Mouse (Mus musculus): ENCODE measurements around the gene Tfeb. TPM values are rescaled to one million over a fixed set of nuclear protein-coding genes. Genes with fewer than 3 reads are reported as not detected.

The Tfeb gene
- polyA plus RNA-seq, 1 experiment from 2014 or later = 5.3 TPM

DNA sequence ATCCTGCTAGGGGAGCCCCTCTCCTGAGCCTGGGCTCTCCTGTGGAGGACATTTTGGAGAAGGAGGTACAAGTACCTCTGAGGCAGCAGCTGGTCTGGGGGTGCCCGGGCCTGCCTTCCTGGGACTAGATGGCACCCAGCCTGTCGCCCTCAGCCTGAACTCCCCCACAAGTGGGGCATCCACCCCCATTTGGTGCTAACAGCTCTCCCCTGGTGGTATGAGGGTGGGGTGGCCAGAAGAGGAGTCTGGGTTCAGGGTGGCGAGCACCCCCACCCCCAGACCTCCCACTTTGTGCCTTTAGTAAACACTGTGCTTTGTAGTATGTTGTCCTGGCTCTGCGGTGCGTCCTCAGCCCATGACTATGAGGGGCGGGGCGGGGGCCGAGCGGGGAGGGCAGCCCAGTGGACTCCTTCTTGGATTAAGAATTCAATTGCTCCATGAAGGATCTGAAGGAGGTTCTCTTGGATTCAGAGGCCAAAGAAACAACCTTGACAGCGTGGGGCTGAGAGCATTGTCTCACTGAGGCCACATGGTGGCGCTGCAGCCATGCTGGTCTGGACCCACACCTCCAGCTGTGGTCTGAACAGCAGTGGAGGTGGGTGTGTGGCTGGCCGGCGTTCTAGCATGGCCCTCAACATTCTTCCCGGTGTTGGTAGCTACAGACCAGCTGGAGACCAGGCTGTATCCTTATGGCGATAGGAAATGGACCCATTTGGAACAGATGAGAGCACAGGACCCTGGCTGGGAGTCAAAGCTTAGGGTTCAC lies 55.5 kb downstream of the Tfeb start:
- H3K27ac ChIP-seq (replicated peaks) = no peak overlapping the region
- no peaks in the 10 kb centered on the region for H3K27me3 ChIP-seq
- ATAC-seq (ENCODE audit: insufficient read depth) = no peak
- H3K4me2 ChIP-seq = no peak overlapping the region
- 0 out of 2 replicates have a peak, but pooled peaks cover 3% of the 10 kb centered on the region for H3K36me3 ChIP-seq (replicated peaks)
- H3K9ac ChIP-seq = no peak overlapping the region
- peaks cover 10% of the 10 kb centered on the region for H3K4me1 ChIP-seq (replicated peaks)
- no peaks in the 10 kb centered on the region for H3K9me3 ChIP-seq (replicated peaks)
- no peak overlapping the region for H3K4me3 ChIP-seq (replicated peaks)
- WGBS (ENCODE audit: insufficient replicate concordance) = 22% methylated on average over 15 of the region's 15 CpGs

DNA sequence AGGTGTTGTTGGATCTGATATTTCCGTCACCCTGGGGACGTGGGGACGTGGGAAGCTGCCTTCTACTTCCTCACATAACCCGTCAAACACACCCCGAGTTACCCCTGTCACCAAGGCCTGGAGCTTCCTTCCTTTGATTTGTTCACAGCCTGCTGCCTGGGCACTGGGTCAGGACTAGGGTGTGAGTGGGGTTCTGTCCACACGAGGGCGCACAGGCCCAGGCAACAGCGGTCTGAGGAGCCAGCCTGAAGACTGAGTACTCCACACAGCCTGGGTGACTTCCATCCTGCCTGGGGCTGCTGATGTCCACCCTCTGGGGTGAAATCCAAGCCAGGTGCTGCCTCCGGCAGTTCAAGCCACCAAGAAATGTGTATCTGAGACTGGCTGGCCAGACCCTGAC lies 56.5 kb downstream of the Tfeb start:
- no peak overlapping the region for H3K9ac ChIP-seq
- WGBS (ENCODE audit: insufficient replicate concordance) = 5% methylated on average over 9 of the region's 9 CpGs
- no peak overlapping the region for H3K27ac ChIP-seq (replicated peaks)
- H3K36me3 ChIP-seq (replicated peaks) = no peaks in the 10 kb centered on the region
- no peaks in the 10 kb centered on the region for H3K27me3 ChIP-seq
- peaks cover 13% of the 10 kb centered on the region for H3K4me1 ChIP-seq (replicated peaks)
- H3K4me3 ChIP-seq (replicated peaks) = no peak overlapping the region
- ATAC-seq (ENCODE audit: insufficient read depth) = peak; percentile 59
- no peaks in the 10 kb centered on the region for H3K9me3 ChIP-seq (replicated peaks)
- H3K4me2 ChIP-seq = no peak overlapping the region

DNA sequence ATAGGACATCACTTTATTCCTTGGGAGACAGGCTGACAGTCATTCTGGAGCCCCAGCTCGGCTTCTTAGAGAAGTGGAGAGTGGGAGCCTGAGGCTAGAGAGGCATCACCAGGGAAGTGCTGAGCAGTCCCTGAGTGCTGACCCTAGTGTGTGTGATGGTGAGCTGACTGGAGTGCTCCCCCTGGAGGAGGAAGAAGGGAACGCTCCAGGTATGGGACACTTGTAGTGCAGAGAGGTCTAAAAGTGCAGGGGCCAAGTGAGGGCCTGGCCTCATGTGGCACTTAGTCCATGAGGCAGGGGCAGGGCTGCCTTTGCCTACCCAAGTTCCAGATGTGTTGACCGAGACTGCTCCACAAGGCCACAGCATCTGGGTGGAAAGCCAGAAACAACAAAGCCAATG lies 58.6 kb downstream of the Tfeb start:
- Histone ChIP-seq H3K27me3 (no peaks in the 10 kb centered on the region), H3K9me3 (replicated peaks) (no peaks in the 10 kb centered on the region), H3K36me3 (replicated peaks) (no peaks in the 10 kb centered on the region), H3K4me1 (replicated peaks) (peaks cover 13% of the 10 kb centered on the region), H3K27ac (replicated peaks) (no peak overlapping the region), H3K4me2 (no peak overlapping the region), H3K9ac (no peak overlapping the region), H3K4me3 (replicated peaks) (no peak overlapping the region)
- ATAC-seq (ENCODE audit: insufficient read depth) = no peak
- WGBS (ENCODE audit: insufficient replicate concordance) = 25% methylated on average over 3 of the region's 3 CpGs

DNA sequence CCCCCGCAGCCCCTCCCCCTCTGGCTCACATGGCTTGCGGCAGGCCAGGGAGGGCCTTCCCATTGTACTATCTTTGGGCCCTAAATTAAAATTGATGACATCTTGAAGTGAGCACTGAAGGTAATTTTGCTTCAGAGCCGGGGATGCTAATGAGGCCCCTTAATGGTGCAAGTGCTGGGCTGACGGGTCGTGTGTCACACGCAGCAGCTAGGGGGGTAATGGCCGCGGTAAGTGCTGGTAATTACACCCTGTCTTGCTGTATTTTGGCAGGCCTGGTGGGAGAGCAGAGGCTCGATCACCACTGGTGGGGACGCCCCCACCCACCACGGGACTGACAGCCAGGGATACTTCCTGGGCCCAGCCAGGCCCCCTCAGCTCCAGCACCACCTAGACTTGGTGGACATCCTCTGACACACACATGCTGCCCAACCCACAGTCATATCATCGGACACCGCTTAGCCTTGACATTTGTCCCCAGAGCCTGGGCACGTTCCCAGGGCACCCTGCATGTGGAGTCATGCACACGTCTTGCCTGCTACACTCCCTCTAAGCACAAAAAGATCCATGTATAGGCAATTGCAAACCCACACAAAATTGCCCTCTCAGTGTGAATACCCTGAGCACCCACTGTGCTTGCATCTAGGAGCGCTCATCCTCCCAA lies 59.5 kb downstream of the Tfeb start:
- 64% methylated on average over 16 of the region's 16 CpGs for WGBS (ENCODE audit: insufficient replicate concordance)
- Histone ChIP-seq H3K4me2 (no peak overlapping the region), H3K27ac (replicated peaks) (no peak overlapping the region), H3K4me1 (replicated peaks) (peaks cover 13% of the 10 kb centered on the region), H3K27me3 (no peaks in the 10 kb centered on the region), H3K9me3 (replicated peaks) (no peaks in the 10 kb centered on the region), H3K36me3 (replicated peaks) (no peaks in the 10 kb centered on the region), H3K9ac (no peak overlapping the region), H3K4me3 (replicated peaks) (no peak overlapping the region)
- ATAC-seq (ENCODE audit: insufficient read depth) = no peak

DNA sequence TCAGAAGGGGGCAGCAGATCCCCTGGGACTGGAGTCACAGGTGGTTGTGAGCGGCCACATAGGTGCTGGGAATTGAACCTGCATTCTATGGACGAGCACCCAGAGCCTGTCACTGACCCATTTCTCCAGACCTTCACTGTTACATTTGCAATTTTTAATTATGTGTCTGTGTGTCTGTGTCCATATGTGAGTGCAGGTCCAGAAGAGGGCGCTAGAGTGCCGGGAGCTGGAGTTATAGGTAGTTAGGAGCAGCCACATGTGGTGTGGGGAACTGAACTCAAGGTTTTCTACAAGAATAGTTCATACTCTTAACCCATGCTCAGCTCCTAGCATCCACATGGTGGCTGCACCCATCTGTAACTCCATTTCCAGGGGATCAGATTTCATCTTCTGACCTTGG lies 60.1 kb downstream of the Tfeb start:
- Histone ChIP-seq H3K27me3 (no peaks in the 10 kb centered on the region), H3K9ac (no peak overlapping the region), H3K4me3 (replicated peaks) (no peak overlapping the region), H3K36me3 (replicated peaks) (no peaks in the 10 kb centered on the region), H3K4me2 (no peak overlapping the region), H3K27ac (replicated peaks) (no peak overlapping the region), H3K4me1 (replicated peaks) (peaks cover 13% of the 10 kb centered on the region), H3K9me3 (replicated peaks) (no peaks in the 10 kb centered on the region)
- WGBS (ENCODE audit: insufficient replicate concordance) = 39% methylated on average over 4 of the region's 4 CpGs
- no peak for ATAC-seq (ENCODE audit: insufficient read depth)

DNA sequence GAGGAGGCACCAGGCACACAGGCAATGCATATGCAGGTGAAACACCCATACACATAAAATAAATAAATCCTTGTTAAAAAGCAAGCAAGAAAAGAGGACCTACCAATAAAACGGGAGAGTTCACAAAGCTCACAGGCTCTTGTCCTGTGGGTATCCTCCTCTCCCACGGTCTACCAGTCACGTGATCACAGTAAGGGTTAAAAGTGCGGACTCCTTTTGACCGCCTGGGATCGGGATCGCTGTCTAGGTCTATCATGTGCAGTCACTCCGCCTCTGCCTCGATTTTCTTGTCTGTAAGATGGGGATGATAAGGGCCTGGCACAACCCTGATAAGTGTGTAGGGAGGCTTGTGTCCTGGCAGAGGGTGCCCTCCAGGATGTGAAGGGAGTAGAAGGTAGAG lies 60.6 kb downstream of the Tfeb start:
- WGBS (ENCODE audit: insufficient replicate concordance) = 39% methylated on average over 9 of the region's 9 CpGs
- H3K4me2 ChIP-seq = no peak overlapping the region
- H3K9me3 ChIP-seq (replicated peaks) = no peaks in the 10 kb centered on the region

DNA sequence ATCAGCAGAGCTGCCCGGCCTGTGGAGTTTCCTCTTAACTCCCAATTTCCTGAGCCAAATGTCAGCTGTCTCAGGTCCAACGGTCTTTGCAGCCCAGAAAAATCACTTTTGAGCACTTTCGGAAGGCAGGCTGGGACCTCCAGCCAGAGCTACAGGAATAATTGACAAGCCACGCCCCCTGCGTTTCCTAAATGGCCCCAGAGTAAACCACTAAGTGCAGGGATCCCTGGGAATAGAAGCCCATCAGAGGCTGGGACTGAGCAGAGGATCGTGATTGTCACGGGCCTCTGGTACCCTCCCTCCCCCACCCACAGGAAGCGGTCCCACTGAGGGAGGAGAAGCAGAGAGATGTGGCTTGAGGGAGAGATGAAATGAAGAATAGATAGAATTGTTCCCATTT lies 66.0 kb downstream of the Tfeb start:
- no peaks in the 10 kb centered on the region for H3K27me3 ChIP-seq
- WGBS (ENCODE audit: insufficient replicate concordance) = 6% methylated on average over 8 of the region's 8 CpGs
- ATAC-seq (ENCODE audit: insufficient read depth) = no peak
- no peak overlapping the region for H3K27ac ChIP-seq (replicated peaks)
- no peak overlapping the region for H3K9ac ChIP-seq
- no peaks in the 10 kb centered on the region for H3K9me3 ChIP-seq (replicated peaks)
- H3K4me1 ChIP-seq (replicated peaks) = peaks cover 6% of the 10 kb centered on the region; the same call in 1 of the 2 replicates
- H3K36me3 ChIP-seq (replicated peaks) = no peaks in the 10 kb centered on the region
- no peak overlapping the region for H3K4me3 ChIP-seq (replicated peaks)
- no peak overlapping the region for H3K4me2 ChIP-seq

More for the DNA sequence above, 60.6 kb downstream of the Tfeb start:
- Histone ChIP-seq H3K9ac (no peak overlapping the region), H3K36me3 (replicated peaks) (no peaks in the 10 kb centered on the region), H3K27me3 (no peaks in the 10 kb centered on the region), H3K4me3 (replicated peaks) (no peak overlapping the region), H3K4me1 (replicated peaks) (peaks cover 12% of the 10 kb centered on the region), H3K27ac (replicated peaks) (no peak overlapping the region)
- ATAC-seq (ENCODE audit: insufficient read depth) = no peak

DNA sequence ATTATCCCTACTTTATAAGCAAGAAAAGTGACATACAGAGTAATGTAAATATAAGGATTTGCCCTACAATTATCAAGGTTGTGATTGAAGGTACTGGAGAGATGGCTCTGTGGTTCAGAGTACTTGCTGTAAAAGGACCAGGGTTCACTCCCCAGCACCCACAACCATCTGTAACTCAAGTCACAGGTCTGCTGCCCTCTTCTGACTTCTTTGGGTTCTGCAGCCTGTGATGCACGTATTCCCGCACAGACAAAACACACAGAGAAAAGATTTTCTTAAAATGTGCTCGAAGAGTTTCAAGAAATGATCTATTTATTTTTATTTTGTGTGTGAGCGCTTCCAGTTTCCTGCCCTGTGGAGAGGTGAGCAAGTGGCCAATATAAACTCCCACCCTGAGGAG lies 66.8 kb downstream of the Tfeb start:
- no peaks in the 10 kb centered on the region for H3K27me3 ChIP-seq
- no peak for ATAC-seq (ENCODE audit: insufficient read depth)

DNA sequence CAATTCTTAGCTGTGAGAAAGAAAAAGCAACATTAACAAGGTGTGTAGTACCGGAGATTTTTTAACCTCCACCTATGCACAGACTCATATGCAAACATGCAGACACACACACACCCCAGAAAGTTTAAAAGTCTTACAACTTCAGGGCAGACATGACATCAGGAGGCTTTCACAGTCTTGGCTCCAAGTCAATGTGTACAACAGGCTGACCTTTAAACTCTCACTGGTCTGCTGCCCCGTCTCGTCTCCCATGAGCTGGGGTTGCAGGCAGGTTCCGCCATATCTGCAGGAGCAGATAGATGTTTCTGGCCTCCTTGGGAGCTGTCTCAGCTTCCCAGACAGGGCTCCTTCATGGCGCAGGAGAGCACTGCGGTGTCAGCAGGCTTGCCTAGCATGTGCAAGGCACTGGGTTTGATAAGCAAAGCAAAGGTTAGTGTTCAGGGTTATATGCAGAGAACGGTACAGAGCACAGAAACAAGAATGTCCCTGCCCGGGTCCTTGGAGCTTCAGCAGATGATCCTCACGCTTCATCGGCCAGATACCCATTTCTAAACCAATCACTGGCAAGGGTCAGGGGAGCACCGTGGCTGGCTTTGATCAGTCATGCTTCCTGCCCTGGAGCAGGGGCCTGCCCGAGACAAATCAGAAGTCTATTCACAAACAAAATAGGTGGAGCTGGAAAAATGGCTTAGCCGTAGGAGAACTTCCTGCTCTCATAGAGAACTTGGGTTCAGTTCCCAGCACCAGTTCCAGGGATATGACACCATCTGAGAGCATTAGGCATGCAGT lies 68.4 kb downstream of the Tfeb start:
- no peak overlapping the region for H3K4me2 ChIP-seq
- no peak overlapping the region for H3K4me3 ChIP-seq (replicated peaks)
- H3K27me3 ChIP-seq = no peaks in the 10 kb centered on the region
- no peaks in the 10 kb centered on the region for H3K36me3 ChIP-seq (replicated peaks)
- H3K9me3 ChIP-seq (replicated peaks) = no peaks in the 10 kb centered on the region
- peaks cover 6% of the 10 kb centered on the region; the same call in 1 of the 2 replicates for H3K4me1 ChIP-seq (replicated peaks)
- ATAC-seq (ENCODE audit: insufficient read depth) = no peak
- no peak overlapping the region for H3K9ac ChIP-seq
- no peak overlapping the region for H3K27ac ChIP-seq (replicated peaks)
- 56% methylated on average over 13 of the region's 13 CpGs for WGBS (ENCODE audit: insufficient replicate concordance)

More for the DNA sequence above, 66.8 kb downstream of the Tfeb start:
- H3K4me1 ChIP-seq (replicated peaks) = peaks cover 6% of the 10 kb centered on the region; the same call in 1 of the 2 replicates
- H3K27ac ChIP-seq (replicated peaks) = no peak overlapping the region
- H3K4me2 ChIP-seq = no peak overlapping the region
- no peaks in the 10 kb centered on the region for H3K36me3 ChIP-seq (replicated peaks)
- H3K9me3 ChIP-seq (replicated peaks) = no peaks in the 10 kb centered on the region
- no peak overlapping the region for H3K9ac ChIP-seq
- no peak overlapping the region for H3K4me3 ChIP-seq (replicated peaks)
- WGBS (ENCODE audit: insufficient replicate concordance) = 70% methylated on average over 4 of the region's 4 CpGs

DNA sequence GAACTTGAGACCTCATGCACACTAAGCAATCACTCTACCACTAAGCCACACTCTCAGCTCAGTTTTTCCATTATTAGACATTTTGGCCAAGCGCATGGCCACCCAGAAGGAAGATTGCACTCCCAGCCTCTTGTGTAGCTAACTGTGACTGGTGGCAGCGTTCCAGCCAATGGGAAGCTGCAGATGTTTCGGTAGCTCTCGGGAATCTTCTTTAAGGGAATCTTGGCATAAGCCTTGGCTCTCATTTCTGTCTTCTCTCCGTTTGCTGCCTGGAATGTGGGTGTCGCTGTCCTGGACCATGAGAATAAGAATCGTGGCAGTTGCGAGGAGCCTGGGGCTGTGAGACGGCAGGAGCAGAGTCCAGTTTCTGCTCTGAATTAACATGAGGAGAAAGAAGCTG lies 69.4 kb downstream of the Tfeb start:
- H3K4me3 ChIP-seq (replicated peaks) = no peak overlapping the region
- WGBS (ENCODE audit: insufficient replicate concordance) = 68% methylated on average over 9 of the region's 9 CpGs
- no peaks in the 10 kb centered on the region for H3K36me3 ChIP-seq (replicated peaks)
- no peaks in the 10 kb centered on the region for H3K9me3 ChIP-seq (replicated peaks)
- H3K27ac ChIP-seq (replicated peaks) = no peak overlapping the region
- no peaks in the 10 kb centered on the region for H3K27me3 ChIP-seq
- no peak overlapping the region for H3K4me2 ChIP-seq
- ATAC-seq (ENCODE audit: insufficient read depth) = no peak
- no peak overlapping the region for H3K9ac ChIP-seq
- H3K4me1 ChIP-seq (replicated peaks) = peaks cover 6% of the 10 kb centered on the region; the same call in 1 of the 2 replicates

DNA sequence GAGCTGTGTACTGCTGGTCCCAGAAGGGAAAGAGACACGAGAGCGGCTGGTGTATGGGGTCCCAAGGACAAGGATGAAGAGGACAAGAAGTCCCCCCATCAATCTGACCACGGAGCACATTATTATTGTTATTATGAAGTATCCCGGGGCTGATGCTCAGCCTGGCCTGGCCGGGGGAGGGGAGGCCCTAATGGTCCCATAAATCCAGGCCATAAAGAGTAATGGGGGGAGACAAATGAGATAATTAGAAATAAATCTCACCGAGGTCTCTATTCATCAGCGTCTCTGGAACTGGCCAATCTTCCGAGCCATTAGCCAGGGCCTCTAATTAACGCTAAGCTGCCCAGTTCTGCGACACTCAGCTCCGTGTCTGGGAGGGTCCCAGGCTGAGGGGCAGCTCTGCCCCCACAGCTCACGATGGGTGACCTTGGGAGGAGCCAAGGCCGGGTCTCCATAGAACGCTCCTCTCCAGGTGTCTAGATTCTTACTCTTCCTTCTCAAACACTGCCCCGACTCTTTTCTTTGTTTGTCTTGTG lies 74.5 kb downstream of the Tfeb start:
- Histone ChIP-seq H3K9me3 (replicated peaks) (no peaks in the 10 kb centered on the region), H3K4me2 (no peak overlapping the region), H3K9ac (no peak overlapping the region), H3K27me3 (no peaks in the 10 kb centered on the region), H3K36me3 (replicated peaks) (no peaks in the 10 kb centered on the region), H3K27ac (replicated peaks) (no peak overlapping the region), H3K4me1 (replicated peaks) (0 out of 2 replicates have a peak, but pooled peaks cover 5% of the 10 kb centered on the region), H3K4me3 (replicated peaks) (no peak overlapping the region)
- WGBS (ENCODE audit: insufficient replicate concordance) = 71% methylated on average over 15 of the region's 15 CpGs
- ATAC-seq (ENCODE audit: insufficient read depth) = no peak
